Mouse (Mus musculus) forebrain, embryonic 16.5 days (tissue): ENCODE results near the gene St6galnac3. TPM values are rescaled to one million over a fixed set of nuclear protein-coding genes. Genes with fewer than 3 reads are reported as not detected.

ENCODE experiments used
- ATAC-seq: fragments of 200-750 bp; cut with Nextera tagmentation; 2 replicates; pipeline ENCODE4 v1.8.0; 2017; ENCODE audit warnings: mild to moderate bottlenecking, moderate library complexity
- H3K27ac ChIP-seq: fragments of 300-500 bp; sonication (generic); 2 replicates; pipeline ENCODE4 v1.5.1; 2014; ENCODE audit warnings: low read length, control low read depth
- H3K27me3 ChIP-seq: fragments of 300-500 bp; sonication (generic); replicated peaks from 2 replicates; pipeline ENCODE4 v1.6.1; 2014; ENCODE audit warnings: low read length; ENCODE audit not compliant: control insufficient read depth, insufficient read depth
- H3K36me3 ChIP-seq: fragments of 300-500 bp; sonication (generic); 2 replicates; pipeline ENCODE4 v1.6.1; 2014; ENCODE audit not compliant: control insufficient read depth, insufficient read depth
- H3K4me1 ChIP-seq: fragments of 300-500 bp; sonication (generic); replicated peaks from 2 replicates; pipeline ENCODE4 v1.6.1; 2014; ENCODE audit warnings: low read length; ENCODE audit not compliant: control insufficient read depth, insufficient read depth
- H3K4me2 ChIP-seq: fragments of 300-500 bp; sonication (generic); 2 replicates; pipeline ENCODE4 v1.6.1; 2014; ENCODE audit warnings: mild to moderate bottlenecking, low read length, control low read depth
- H3K4me3 ChIP-seq: fragments of 300-500 bp; sonication (generic); replicated peaks from 2 replicates; pipeline ENCODE4 v1.5.1; 2014; ENCODE audit warnings: mild to moderate bottlenecking, low read length, control low read depth
- H3K9ac ChIP-seq: fragments of 300-500 bp; sonication (generic); replicated peaks from 2 replicates; pipeline ENCODE4 v1.6.1; 2014; ENCODE audit warnings: low read depth, low read length, control low read depth
- H3K9me3 ChIP-seq: fragments of 300-500 bp; sonication (generic); 2 replicates; pipeline ENCODE4 v1.6.1; 2016; ENCODE audit warnings: low read length; ENCODE audit not compliant: control insufficient read depth
- whole genome bisulfite sequencing: fragments of 180-500 bp; shearing (Covaris S2); extraction: QIAGEN DNeasy Blood & Tissue Kit; methylation state at CpG from one replicate; pipeline ENCODE4 v1.1.7; 2014; 5-methylcytosine and 5-hydroxymethylcytosine counted together
- polyA plus RNA-seq: library from polyadenylated mRNA; unstranded; fragments of >200 nt; fragmentation: Nextera tagmentation; extraction: Ambion mirVana; gene quantifications from 2 replicates; pipeline ENCODE4 v1.2.1, GENCODE M21; 2015

Gene St6galnac3
- polyA plus RNA-seq = 23.5 and 23.7 TPM in 2 replicates

- H3K27me3 ChIP-seq = no peaks in the 10 kb centered on the region
- peaks cover 17% of the 10 kb centered on the region for H3K4me1 ChIP-seq
- WGBS = 1% methylated on average over 54 of the region's 56 CpGs
- peak within 1 kb of the TSS; percentile 92 for H3K9ac ChIP-seq
- peak within 1 kb of the TSS; percentile 88 for H3K4me3 ChIP-seq
- H3K4me2 ChIP-seq = peak within 1 kb of the TSS; percentile 85
- ATAC-seq = peak; percentile 99
- H3K36me3 ChIP-seq = no peaks in the 10 kb centered on the region
- H3K27ac ChIP-seq = peak within 1 kb of the TSS; percentile 78
- no peaks in the 10 kb centered on the region for H3K9me3 ChIP-seq
These were observed at the start of gene St6galnac3 for GRCm38 (mm10) chr3:153724701-153725668. St6galnac3 (minus strand) TSS chr3:153725174.

- Histone ChIP-seq H3K9ac (no peak overlapping the region), H3K27me3 (no peaks in the 10 kb centered on the region), H3K9me3 (no peaks in the 10 kb centered on the region), H3K4me3 (no peak overlapping the region), H3K4me1 (no peaks in the 10 kb centered on the region), H3K36me3 (no peaks in the 10 kb centered on the region), H3K27ac (no peak overlapping the region), H3K4me2 (no peak overlapping the region)
- ATAC-seq = no peak
- WGBS = 79% methylated on average over 3 of the region's 3 CpGs
These were observed 49.6 kb upstream of the St6galnac3 start for GRCm38 (mm10) chr3:153774568-153774967.

- Histone ChIP-seq H3K9me3 (no peaks in the 10 kb centered on the region), H3K27ac (no peak overlapping the region), H3K36me3 (no peaks in the 10 kb centered on the region), H3K4me3 (no peak overlapping the region), H3K4me1 (no peaks in the 10 kb centered on the region), H3K4me2 (no peak overlapping the region), H3K9ac (no peak overlapping the region), H3K27me3 (no peaks in the 10 kb centered on the region)
- 86% methylated on average over 4 of the region's 4 CpGs for WGBS
- ATAC-seq = no peak
These were observed 46.5 kb upstream of the St6galnac3 start for GRCm38 (mm10) chr3:153771479-153771878.

GRCm38 (mm10) chr3:153770573-153770972, 45.6 kb upstream of the St6galnac3 start:
- 65% methylated on average over 7 of the region's 7 CpGs for WGBS
- no peak overlapping the region for H3K27ac ChIP-seq
- H3K4me2 ChIP-seq = no peak overlapping the region
- no peak overlapping the region for H3K4me3 ChIP-seq
- no peaks in the 10 kb centered on the region for H3K4me1 ChIP-seq
- H3K27me3 ChIP-seq = no peaks in the 10 kb centered on the region
- no peak overlapping the region for H3K9ac ChIP-seq
- ATAC-seq = no peak
- H3K9me3 ChIP-seq = no peaks in the 10 kb centered on the region
- H3K36me3 ChIP-seq = no peaks in the 10 kb centered on the region

GRCm38 (mm10) chr3:153769220-153769619, 44.2 kb upstream of the St6galnac3 start:
- H3K9me3 ChIP-seq = no peaks in the 10 kb centered on the region
- no peak overlapping the region for H3K9ac ChIP-seq
- H3K4me2 ChIP-seq = no peak overlapping the region
- ATAC-seq = no peak
- H3K4me1 ChIP-seq = no peaks in the 10 kb centered on the region
- no peak overlapping the region for H3K4me3 ChIP-seq
- WGBS = 90% methylated on average over 5 of the region's 5 CpGs
- H3K27me3 ChIP-seq = no peaks in the 10 kb centered on the region
- H3K27ac ChIP-seq = no peak overlapping the region
- no peaks in the 10 kb centered on the region for H3K36me3 ChIP-seq

GRCm38 (mm10) chr3:153765171-153765570, 40.2 kb upstream of the St6galnac3 start:
- H3K27ac ChIP-seq = no peak overlapping the region
- no peak overlapping the region for H3K4me3 ChIP-seq
- no peaks in the 10 kb centered on the region for H3K27me3 ChIP-seq
- no peaks in the 10 kb centered on the region for H3K4me1 ChIP-seq
- no peaks in the 10 kb centered on the region for H3K36me3 ChIP-seq
- no peaks in the 10 kb centered on the region for H3K9me3 ChIP-seq
- no peak for ATAC-seq
- no peak overlapping the region for H3K9ac ChIP-seq
- no peak overlapping the region for H3K4me2 ChIP-seq

GRCm38 (mm10) chr3:153764760-153765159, 39.8 kb upstream of the St6galnac3 start:
- ATAC-seq = no peak
- H3K9ac ChIP-seq = no peak overlapping the region
- no peak overlapping the region for H3K27ac ChIP-seq
- H3K4me3 ChIP-seq = no peak overlapping the region
- no peaks in the 10 kb centered on the region for H3K9me3 ChIP-seq
- no peaks in the 10 kb centered on the region for H3K36me3 ChIP-seq
- no peaks in the 10 kb centered on the region for H3K27me3 ChIP-seq
- no peaks in the 10 kb centered on the region for H3K4me1 ChIP-seq
- no peak overlapping the region for H3K4me2 ChIP-seq
- WGBS = 44% methylated on average over 5 of the region's 5 CpGs

- no peaks in the 10 kb centered on the region for H3K9me3 ChIP-seq
- 85% methylated on average over 17 of the region's 17 CpGs for WGBS
- ATAC-seq = no peak
- no peak overlapping the region for H3K9ac ChIP-seq
- no peak overlapping the region for H3K4me2 ChIP-seq
- no peak overlapping the region for H3K4me3 ChIP-seq
- H3K27ac ChIP-seq = no peak overlapping the region
- H3K27me3 ChIP-seq = no peaks in the 10 kb centered on the region
- H3K36me3 ChIP-seq = no peaks in the 10 kb centered on the region
- no peaks in the 10 kb centered on the region for H3K4me1 ChIP-seq
These were observed 36.2 kb upstream of the St6galnac3 start for GRCm38 (mm10) chr3:153761171-153761570.

GRCm38 (mm10) chr3:153759269-153759668, 34.3 kb upstream of the St6galnac3 start:
- no peak overlapping the region for H3K4me3 ChIP-seq
- no peaks in the 10 kb centered on the region for H3K36me3 ChIP-seq
- no peak overlapping the region for H3K9ac ChIP-seq
- ATAC-seq = no peak
- no peaks in the 10 kb centered on the region for H3K27me3 ChIP-seq
- H3K4me2 ChIP-seq = no peak overlapping the region
- no peaks in the 10 kb centered on the region for H3K4me1 ChIP-seq
- no peak overlapping the region for H3K27ac ChIP-seq
- no peaks in the 10 kb centered on the region for H3K9me3 ChIP-seq
